Mouse (Mus musculus) lung, postnatal 0 days (tissue): ENCODE measurements at regions not wholly inside any gene's neighbourhood (a gene's known extent, or its start where the extent isn't known, plus 50 kb on each side); places are given as distances from the start of the nearest gene placed in this dataset.

Experiments used
- CTCF ChIP-seq: IDR thresholded peaks from 2 replicates; pipeline ENCODE4 v1.5.1; 2016; ENCODE audit warnings: antibody characterized with exemption, mild to moderate bottlenecking
- EP300 ChIP-seq: IDR thresholded peaks from 2 replicates; pipeline ENCODE4 v1.6.1; 2016; ENCODE audit warnings: antibody characterized with exemption, mild to moderate bottlenecking, control low read depth

- no peak for TF ChIP-seq CTCF
- TF ChIP-seq EP300 = no peak
These were observed 65.7 kb upstream of the Il6 start for GRCm38 (mm10) chr5:29947225-29947624.
